Mouse (Mus musculus): Measurements from ENCODE around the gene Nkx2-1.
"Not testable (repeated sequence)": the region's sequence is repeated elsewhere in the genome, so short reads cannot be mapped to it uniquely, and the experiment has no call there.

The Nkx2-1 gene

DNA sequence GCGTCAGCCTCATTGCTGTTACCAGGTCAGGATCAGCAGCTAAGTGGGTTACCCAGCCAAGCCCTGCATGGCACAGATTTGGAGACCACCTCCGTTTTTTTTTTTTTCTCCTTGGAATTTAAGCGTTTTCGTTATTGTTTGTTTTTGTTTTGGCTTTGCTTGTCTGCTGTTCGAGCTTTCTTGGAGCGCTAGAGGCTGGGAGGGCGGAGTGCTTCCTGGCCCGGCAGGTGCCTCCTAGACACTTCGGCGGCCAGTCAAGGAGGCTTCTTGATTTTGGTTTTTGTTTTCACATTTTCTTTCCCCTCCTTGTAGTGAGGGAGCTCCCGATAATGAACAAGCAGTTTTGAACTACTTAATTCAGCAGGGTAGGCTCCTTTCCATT, at the start of gene Nkx2-1:
TSS of gene Nkx2-1 (minus strand) at position 25 of the 382 bp plus-strand sequence.
- no peak for DNase-seq

DNA sequence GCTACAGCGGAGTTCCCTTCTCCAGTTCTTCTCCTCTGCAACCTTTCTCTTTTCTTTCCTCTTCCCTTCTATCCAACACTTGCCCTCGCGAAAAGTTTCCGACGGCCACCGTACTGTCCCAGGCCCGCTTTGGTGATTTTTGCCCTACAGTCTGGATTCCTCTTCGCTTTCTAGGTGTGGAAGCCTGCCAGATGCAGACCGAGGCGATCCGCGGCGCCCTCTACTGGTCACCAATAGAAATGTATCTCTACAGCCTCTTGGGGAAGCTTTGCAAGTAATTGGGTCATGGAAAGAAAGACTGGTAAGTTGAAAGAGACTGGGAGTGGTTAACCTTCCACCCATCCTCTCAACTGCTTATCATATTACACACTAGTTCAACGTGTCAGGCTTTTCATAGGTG, 4.4 kb upstream of the Nkx2-1 start:
- DNase-seq = peak; percentile 78

DNA sequence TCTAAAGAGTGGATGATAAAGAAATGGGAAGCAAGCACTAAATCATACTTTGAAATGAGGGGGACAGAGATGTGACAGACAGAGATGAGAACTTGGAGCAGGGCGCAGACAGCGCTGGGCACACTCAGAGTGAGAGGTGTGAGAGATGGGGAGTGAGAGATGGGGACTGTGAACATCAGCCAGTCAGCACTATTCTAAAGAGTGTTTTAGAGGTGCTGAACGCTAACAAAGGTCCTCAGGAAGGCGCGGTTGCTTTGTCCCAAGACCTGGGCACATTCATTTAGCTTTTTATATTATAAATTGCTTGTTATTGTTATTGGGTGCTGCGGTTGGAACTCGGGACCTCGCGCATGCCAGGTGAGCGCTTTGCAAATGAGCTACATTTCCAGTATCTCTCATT, 3.9 kb upstream of the Nkx2-1 start:
- no peak for DNase-seq

DNA sequence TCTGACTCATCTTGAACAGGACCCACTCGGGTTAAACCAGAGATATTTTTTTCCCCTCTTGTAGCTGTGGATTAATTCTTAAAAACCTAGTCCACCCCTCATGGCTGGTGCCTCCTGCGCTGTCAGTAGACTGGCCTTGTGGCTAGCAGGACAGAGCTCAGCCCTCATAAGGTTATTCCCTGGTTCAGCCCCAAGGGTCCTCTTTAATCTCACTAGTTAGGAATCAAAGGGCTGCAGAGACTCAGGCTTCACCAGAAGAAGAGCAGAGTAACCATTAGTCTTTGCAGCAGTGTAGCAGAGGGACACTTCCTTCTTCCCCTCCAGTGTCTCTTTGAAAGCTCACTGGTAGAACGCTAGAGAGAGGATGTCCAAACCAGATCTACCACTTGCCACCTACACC, 1.9 kb upstream of the Nkx2-1 start:
- DNase-seq = no peak

DNA sequence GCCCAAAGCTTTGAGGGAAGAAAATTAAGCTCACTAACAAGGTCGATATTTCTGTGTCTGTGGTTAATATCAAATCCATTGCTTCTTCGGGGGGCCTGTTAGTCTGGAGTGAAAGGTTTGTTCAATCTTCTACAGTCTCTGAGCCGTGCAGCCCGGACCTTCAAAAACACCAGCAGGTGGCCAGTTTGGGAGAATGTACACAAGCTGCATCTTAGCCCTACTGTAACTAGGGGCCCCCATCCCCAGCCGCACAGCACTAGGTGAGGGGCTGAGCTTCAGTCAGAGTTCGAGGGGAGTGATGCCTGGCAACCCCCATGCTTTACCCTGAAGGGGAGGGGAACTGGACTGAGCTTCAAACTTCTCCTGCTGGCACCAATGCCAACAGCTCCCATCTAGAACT, 1.2 kb upstream of the Nkx2-1 start:
- no peak for DNase-seq

DNA sequence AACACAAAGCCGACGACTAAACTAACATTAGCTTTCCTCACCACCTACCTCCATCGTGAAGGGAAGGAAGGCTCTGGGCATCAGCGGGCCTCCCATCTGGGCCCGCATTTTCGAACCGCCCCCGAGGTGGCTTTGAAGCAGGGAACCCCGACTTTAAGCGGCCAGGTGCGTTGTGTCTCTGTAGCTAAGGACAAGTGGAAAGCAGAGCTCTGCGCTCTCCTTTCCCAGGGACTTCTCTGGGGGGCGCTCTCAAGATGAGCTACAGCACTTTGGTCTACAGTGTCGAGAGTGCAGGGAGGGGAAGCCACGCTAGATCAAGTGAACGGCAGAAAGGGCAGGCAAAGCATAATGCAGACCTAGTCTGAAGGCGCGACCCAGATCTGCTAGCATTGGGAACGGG, 634 bp upstream of the Nkx2-1 start:
- peak; percentile 29 for DNase-seq

DNA sequence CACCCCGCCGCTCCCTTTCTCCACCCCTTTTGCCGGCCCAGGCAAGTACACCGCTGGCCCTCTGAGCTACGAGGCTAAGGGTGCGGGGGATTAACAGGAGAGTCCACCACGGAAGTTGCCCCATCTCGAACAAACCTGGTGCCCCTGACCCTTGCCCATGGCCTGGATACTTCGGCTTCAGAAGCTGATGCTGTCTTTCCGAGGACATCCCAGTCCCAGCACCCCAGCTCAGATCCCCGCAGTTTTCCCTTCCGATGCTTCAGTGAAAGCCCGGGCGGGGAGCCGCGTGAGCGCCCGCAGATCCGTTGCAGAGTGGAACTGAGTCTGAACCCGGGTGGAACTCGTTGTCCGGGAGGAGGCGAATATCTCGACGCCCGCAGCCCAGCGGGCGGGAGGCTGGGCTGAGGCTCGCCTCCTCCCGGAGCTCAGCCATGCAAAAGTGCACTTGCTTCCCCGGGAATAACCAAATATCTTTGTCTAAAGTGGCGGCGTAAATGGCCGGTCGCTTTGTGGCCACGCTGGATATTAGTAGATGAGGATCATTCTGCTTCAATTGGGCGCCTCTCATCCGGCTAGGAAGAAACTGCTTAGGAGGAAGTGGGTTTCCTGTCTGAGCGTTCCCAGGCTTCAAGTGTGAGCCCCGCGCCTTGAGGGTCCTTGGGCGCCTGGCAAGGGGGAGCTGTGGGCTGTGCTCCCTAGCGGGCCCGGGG, 379 bp downstream of the Nkx2-1 start:
- DNase-seq = no peak

DNA sequence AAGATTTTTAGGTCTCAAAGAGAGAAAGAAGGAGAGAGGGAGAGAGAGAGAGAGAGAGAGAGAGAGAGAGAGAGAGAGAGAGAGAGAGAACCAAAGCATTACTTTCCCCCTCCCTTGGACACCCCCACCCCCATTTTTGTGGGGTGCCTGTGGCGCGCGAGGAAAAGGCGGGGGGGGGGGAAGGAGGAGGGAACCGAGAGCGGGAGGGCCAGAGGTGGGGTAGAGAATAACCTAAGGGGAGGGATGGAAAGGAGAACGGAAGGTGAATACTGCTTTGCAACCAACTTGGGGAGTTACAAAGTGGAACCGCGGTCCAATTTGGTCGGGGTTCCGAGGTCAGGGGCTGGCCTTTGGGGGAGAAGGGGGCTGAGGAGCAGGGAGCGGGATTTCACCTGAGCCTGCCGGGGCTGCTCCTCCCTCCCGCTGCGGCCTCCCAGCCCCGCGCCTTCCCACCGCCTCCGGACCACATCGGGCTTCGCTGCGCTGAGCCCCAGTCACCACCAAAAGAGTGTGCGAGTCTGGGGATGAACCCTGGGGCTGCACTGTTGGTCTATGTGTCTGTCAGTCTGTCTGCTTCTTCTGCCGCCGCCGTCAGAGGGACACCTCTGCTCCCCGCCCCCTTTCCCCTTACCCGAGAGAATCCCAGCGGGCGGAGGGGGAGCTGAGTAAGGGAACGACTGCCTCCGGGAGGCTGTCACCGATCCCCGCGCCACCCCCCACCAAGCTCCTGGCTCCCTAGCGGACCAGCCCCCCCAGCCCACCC, 1.1 kb downstream of the Nkx2-1 start:
- peak; percentile 62 for DNase-seq

DNA sequence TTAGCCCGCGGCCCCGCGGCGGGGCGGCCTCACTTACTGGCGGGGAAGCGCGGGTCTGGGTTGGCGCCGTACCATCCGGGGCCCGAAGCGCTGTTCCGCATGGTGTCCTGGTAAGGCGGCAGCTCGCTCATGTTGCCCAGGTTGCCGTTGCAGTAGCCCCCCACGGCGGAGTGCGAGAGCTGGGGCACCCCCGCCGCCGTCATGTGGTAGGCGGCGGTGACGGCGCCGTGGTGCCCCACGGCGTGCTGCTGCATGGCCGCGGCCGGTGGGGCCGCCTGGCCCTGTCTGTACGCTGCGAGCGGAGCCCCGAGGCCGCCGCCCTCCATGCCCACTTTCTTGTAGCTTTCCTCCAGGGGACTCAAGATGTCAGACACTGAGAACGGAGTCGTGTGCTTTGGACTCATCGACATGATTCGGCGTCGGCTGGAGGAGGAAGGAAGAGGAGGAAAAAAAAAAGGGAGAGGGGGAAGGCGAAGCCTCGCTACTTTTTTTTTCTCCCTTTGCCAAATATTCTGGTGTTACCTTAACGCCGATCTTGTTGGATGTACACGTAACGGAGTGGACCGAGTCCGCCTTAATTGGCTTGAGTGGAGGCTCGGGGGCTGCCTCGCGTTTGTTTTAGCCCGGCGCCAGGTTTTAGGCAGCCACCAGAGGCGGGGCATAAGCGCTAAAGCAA, 1.9 kb downstream of the Nkx2-1 start:
- DNase-seq = peak; percentile 70

DNA sequence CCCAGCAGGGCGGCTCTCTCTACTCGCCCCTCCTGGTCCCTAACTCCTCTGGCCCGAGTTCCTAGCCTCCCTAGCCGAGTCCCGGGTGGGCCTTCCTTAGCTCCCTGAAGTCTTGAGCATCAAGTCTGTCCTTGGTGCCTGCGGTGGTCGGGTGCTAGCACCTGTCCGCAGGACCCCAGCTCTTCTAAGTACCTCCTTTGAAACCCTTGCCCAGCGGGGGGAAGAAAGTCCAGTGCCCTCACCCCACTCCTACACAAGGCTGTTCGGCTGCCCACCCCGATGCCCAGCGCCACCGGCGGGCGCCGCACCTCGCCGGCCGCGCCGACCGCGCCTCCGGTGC, 2.4 kb downstream of the Nkx2-1 start:
- no peak for DNase-seq

DNA sequence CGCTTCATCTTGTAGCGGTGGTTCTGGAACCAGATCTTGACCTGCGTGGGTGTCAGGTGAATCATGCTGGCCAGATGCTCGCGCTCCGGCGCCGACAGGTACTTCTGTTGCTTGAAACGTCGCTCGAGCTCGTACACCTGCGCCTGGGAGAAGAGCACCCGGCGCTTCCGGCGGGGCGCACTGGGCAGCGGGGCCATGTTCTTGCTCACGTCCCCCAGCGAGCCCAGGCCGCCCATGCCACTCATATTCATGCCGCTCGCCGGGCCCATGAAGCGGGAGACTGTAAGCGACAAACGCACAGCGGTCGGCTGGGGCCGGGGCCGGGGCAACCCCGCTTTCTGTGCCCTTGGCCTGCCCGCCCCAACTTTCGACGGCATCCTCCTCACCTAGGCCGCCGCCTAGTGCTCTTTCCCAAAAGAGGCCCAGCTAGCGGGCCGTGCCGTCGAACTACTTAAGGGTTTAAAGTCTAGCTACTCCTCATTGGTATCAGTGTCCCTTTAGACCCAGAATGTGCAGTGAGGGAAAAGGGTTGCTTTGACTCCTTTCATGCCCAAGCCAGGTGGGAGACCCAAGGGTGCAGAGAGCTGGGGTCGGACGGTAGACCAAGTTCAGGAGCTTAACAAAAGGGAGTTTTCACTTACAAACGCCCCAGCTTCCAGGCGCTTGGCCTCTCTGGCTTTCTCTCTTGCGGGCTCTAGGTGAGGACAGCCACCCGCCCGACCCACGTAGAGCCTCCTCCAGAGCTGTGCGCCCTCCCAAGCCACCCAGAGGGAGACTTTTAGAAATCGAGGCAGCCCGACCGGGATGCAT, 3.0 kb downstream of the Nkx2-1 start:
- no peak for DNase-seq

DNA sequence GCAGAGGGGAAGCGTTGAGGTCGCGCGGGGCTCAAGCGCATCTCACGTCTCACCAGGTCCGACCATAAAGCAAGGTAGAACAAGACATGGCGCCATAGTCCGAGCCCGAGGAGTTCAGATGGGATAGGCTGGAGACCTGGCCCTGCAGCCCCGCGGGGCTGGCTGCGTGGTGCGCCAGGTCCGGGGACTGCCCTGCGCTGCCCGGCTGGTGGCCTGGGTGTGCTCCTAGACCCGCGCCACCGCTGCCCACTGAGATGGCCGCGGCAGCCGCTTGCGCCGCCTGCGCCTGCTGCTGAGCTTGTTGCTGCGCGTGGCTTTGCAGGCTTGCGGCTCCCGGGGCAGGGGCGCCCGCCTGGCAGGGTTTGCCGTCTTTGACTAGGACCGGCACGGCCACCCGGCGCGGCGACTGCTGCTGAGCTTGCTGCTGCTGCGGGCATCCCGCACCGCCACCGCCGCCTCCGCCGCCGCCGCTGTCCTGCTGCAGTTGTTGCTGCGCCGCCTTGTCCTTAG, 3.7 kb downstream of the Nkx2-1 start:
- no peak for DNase-seq

DNA sequence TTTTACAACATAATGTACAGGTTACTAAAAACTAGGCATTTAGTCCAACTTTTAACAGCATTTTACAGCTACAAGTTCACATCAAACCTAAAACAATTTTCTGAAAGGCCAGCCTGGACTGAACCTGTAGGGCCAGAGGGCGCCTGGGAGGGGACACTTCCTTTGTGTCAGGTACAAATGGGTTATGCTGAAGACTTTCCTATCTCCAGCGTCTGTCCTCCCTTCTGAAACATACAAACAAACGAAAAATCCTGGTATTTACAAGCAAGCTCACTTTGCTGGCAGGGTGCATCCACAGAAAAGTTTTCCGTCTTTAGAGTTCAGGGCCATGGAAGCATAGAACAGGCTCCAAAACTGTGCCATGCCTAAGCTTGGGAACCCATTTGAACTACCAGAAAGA, 4.6 kb downstream of the Nkx2-1 start:
- no peak for DNase-seq

DNA sequence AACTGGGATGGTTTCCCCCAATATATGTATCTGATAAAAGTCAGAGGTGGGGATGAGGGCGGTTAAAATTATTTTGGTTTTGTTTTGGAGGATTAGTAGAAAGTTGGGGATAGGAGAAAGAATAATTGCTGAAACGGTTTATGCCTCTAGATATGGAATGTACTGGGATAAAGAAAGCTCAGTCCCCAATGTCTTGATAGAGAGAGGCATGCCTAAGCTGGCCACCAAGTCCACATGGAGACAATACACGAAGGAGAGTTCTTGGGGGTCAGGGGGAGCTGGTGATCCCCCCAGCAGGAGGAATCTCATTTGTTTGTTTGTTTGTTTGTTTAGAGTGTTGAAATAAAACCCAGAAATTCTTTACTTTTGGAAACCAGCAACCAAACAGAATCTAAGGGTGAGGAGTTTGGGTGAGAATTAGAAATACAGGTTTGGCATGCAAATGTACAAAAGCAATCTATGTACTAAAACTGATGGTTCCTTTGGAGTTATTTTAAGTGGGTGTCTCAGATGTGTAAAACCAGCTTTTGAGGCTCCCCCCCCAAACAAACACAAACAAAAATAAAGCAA, 5.6 kb downstream of the Nkx2-1 start:
- DNase-seq = no peak

DNA sequence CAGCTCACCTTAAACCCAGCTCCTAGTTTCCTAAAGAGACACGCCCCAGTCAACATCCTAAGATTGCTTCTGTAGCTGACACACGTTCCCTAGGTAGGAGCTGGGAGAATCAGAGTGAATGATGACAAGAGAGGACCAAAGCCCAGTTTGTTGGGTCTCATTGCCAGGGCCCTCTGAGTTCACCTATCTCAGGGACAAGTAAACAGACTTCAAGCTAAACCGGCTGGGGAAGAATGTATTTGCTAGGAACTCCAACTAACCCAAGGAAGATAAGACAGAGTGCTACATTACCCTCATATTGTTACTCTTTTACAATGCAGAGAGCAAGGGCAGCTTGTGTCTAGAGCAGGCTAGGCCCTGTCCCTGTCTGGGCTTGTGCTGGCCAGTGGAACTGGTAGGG, 6.8 kb downstream of the Nkx2-1 start:
- no peak for DNase-seq

DNA sequence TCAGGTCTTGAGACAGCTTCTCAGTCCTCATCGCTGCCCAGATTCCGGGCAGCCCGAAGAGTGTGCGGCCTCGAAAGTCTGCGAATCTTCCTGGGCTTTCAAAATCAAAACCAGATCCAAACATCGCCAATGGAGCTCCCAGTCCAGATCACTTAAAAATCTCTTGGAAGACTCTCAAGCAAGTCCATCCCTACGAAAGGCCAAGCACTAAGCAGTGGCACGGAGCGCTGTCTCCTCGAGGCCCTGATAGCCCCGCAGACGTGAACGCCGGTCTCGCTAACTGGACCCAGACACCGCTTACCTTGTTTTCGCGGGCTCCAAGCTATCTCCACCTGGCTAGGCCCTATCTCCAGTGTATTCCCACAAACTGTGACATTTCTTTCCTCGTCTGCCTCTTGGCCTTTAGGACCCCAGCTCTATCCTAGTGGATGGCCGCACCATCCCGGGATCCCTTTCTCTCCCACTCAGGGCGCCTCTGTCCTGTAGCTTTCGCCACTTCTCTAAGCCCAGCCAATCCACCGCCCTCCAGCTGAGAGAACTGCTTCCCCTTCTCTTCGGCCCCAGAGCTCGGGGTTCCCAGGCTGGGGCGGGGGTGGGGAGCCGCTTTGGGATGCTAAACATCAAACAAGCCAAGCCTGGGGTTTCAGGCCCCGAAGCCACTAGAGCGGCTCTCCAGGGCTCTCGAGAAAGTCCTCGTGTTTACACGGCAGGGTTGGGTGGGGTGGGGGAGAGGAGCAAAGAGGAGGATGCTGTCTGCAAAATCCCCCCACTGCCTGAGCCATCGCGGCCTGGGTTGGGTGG, 7.6 kb downstream of the Nkx2-1 start:
- peak; percentile 65 for DNase-seq

DNA sequence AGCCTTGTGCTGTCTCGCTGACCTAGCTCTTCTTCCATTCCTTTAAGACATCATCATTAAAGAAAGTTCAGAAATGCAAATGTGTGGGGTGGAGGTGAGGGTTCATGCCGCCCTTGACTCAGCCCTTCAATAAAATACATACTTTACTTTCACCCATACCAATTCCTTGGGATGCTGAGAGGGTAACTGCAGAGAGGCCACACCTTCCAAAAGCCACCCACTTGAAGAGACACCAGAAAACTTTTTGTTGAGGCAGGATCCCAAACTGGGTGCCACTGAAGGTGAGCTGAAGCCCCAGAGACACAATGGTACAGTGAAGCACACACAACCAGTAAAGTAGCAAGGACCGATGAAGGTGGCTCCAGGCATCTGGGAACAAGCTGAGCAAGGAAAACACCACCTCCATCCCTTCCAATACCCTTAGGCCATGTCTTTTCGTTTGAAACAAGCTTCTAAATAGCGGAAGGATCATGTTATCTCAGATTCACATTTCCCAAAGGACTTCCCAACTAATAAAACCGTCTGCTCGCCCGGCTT, 8.6 kb downstream of the Nkx2-1 start:
- DNase-seq = no peak

DNA sequence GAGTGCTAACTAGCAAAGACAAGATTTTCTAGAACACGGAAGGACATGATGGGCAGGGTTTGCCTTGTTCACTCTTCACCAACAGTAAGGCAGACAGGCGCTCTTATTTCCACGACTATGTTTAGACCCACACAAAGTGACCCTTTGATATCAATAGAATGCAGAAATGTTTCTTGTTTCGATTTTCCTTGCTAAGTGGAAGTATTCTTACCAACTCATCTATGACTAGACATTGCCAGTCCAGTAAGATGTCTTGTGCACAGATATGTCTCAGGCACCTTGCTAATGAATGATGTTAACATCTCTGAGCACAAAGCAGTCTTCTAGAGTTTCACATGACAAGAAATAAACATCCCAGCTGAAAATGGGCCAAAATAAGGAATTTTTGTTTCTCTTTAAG, 9.6 kb downstream of the Nkx2-1 start:
- DNase-seq = no peak

DNA sequence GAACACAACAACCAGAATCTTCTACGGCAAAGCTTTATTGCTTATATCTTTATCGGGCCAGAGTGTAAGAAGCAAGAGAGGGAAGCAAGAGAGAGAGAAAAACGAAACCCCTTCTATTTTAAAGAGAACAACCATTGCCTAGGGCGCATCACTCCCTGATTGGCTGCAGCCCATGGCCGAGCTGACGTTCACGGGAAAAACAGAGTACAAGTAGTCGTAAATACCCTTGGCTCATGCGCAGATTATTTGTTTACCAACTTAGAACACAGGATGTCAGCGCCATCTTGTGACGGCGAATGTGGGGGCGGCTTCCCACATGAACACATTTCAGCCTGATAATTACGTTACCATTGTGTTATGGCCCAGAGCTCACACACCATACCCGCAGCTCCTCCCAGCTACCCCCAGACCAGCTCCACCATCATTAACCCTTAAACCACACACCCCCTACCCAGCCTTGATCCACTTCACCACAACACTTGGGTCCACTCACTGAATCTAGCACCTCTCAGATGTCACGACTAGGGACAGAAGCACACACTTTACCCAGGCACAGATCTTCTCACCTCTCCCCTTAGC, 11.4 kb downstream of the Nkx2-1 start:
- DNase-seq = not testable (repeated sequence)

DNA sequence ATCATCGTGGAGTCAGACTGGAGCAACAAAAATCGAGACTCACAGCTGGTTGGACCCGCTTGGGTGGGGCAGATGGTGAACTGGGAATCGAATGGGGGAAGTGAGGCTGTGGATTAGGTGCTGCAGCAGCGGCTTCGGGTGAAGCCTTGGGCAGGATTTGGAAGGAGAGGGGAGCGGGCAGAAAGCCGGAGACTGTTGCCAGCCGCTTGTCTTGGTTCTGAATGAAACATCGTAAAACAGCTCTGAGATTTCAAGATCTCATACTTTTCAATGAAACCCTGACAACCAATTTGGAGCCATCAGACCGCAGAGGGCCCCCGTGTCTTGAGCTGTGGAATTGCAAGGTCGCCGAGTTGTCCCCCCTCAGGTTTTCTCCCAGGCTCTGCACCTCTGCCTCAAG, 12.5 kb downstream of the Nkx2-1 start:
- no peak for DNase-seq

DNA sequence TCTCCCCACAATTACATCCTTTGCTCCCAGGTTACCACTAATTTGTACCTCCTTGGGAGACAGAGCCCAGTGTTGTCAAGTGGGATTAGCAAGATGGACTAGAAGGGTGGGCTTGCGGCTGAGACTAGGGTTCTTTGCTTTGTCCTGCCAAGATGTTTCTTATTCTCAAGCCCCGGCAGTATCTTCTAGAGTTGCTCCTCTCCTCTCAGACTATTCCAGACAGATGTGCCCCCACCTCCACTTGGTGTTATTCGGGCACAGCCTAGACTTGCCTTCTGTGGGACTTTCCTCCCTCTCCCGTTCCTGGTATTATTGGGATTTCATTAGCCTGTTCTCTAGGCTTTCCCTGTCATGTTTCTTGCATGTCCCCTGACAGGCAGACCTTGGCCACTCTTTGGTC, 14.5 kb downstream of the Nkx2-1 start:
- DNase-seq = no peak

All from lung, postnatal 14 days (tissue).